Mouse (Mus musculus): ENCODE data around the gene Eps8. TPM values are rescaled to one million over a fixed set of nuclear protein-coding genes. Genes with fewer than 3 reads are reported as not detected.
"Not testable (repeated sequence)": the region's sequence is repeated elsewhere in the genome, so short reads cannot be mapped to it uniquely, and the experiment has no call there.

Gene Eps8
- total RNA-seq, 2 experiments from 2014 or later, result 33.9 to 38.0 TPM

GRCm38 (mm10) chr6:137497208-137497835 lies 157.4 kb downstream of the Eps8 start:
- DNase-seq (ENCODE audit: low spot score in 2 of 2), result no peak
- intact Hi-C loops (cut with DNase I), result no loop called here

GRCm38 (mm10) chr6:137496562-137496961 lies 158.1 kb downstream of the Eps8 start:
- intact Hi-C loops (cut with DNase I), result no loop called here
- DNase-seq (ENCODE audit: low spot score in 2 of 2), result no peak

GRCm38 (mm10) chr6:137495233-137495632 lies 159.4 kb downstream of the Eps8 start:
- intact Hi-C loops (cut with DNase I), result no loop called here
- no peak for DNase-seq (ENCODE audit: low spot score in 2 of 2)

- intact Hi-C loops (cut with DNase I), result no loop called here
- DNase-seq (ENCODE audit: low spot score in 2 of 2), result no peak
Measured at GRCm38 (mm10) chr6:137494801-137495200, 159.9 kb downstream of the Eps8 start.

- intact Hi-C loops (cut with DNase I), result no loop called here
Measured at GRCm38 (mm10) chr6:137494136-137494475, 160.6 kb downstream of the Eps8 start.

GRCm38 (mm10) chr6:137493211-137494135 lies 161.2 kb downstream of the Eps8 start:
- no peak for DNase-seq (ENCODE audit: low spot score in 2 of 2)
- intact Hi-C loops (cut with DNase I), result no loop called here

More at GRCm38 (mm10) chr6:137494136-137494475, 160.6 kb downstream of the Eps8 start:
- no peak for DNase-seq (ENCODE audit: low spot score in 2 of 2)

GRCm38 (mm10) chr6:137492582-137492981 lies 162.1 kb downstream of the Eps8 start:
- intact Hi-C loops (cut with DNase I), result no loop called here
- no peak for DNase-seq (ENCODE audit: low spot score in 2 of 2)

- DNase-seq (ENCODE audit: low spot score in 2 of 2), result no peak
- intact Hi-C loops (cut with DNase I), result no loop called here
Measured at GRCm38 (mm10) chr6:137491659-137492058, 163.0 kb downstream of the Eps8 start.

- intact Hi-C loops (cut with DNase I), result no loop called here
- DNase-seq (ENCODE audit: low spot score in 2 of 2), result no peak
Measured at GRCm38 (mm10) chr6:137490115-137490514, 164.6 kb downstream of the Eps8 start.

- intact Hi-C loops (cut with DNase I), result no loop called here
Measured at GRCm38 (mm10) chr6:137487443-137487842, 167.2 kb downstream of the Eps8 start.

GRCm38 (mm10) chr6:137482891-137483290 lies 171.8 kb downstream of the Eps8 start:
- intact Hi-C loops (cut with DNase I), result no loop called here

More at GRCm38 (mm10) chr6:137487443-137487842, 167.2 kb downstream of the Eps8 start:
- DNase-seq (ENCODE audit: low spot score in 2 of 2), result no peak

GRCm38 (mm10) chr6:137475695-137476094 lies 179.0 kb downstream of the Eps8 start:
- intact Hi-C loops (cut with DNase I); DNase-seq (ENCODE audit: low spot score in 2 of 2): not testable (repeated sequence)

More at GRCm38 (mm10) chr6:137482891-137483290, 171.8 kb downstream of the Eps8 start:
- peak in 1 of 2 experiments; percentile 23 for DNase-seq (ENCODE audit: low spot score in 2 of 2)

GRCm38 (mm10) chr6:137473433-137473832 lies 181.2 kb downstream of the Eps8 start:
- intact Hi-C loops (cut with DNase I), result loop anchor here (5.0 kb wide), 1 partner anchor 84 kb away; no protein-coding TSS in a partner anchor

GRCm38 (mm10) chr6:137472129-137472528 lies 182.5 kb downstream of the Eps8 start:
- intact Hi-C loops (cut with DNase I), result loop anchor here (5.0 kb wide), 1 partner anchor 85 kb away; no protein-coding TSS in a partner anchor
- peak in 1 of 2 experiments; percentile 7 for DNase-seq (ENCODE audit: low spot score in 2 of 2)

More at GRCm38 (mm10) chr6:137473433-137473832, 181.2 kb downstream of the Eps8 start:
- DNase-seq (ENCODE audit: low spot score in 2 of 2), result no peak

- DNase-seq (ENCODE audit: low spot score in 2 of 2), result peak; percentile 81 to 82
- intact Hi-C loops (cut with DNase I), result loop anchor here (5.0 kb wide), 1 partner anchor 86 kb away; no protein-coding TSS in a partner anchor
Measured at GRCm38 (mm10) chr6:137470901-137471598, 183.6 kb downstream of the Eps8 start.

GRCm38 (mm10) chr6:137469541-137469940 lies 185.1 kb downstream of the Eps8 start:
- intact Hi-C loops (cut with DNase I), result no loop called here
- no peak for DNase-seq (ENCODE audit: low spot score in 2 of 2)

GRCm38 (mm10) chr6:137467696-137468095 lies 187.0 kb downstream of the Eps8 start:
- intact Hi-C loops (cut with DNase I), result no loop called here
- no peak for DNase-seq (ENCODE audit: low spot score in 2 of 2)

- intact Hi-C loops (cut with DNase I), result no loop called here
- no peak for DNase-seq (ENCODE audit: low spot score in 2 of 2)
Measured at GRCm38 (mm10) chr6:137466256-137466655, 188.4 kb downstream of the Eps8 start.

GRCm38 (mm10) chr6:137465253-137465652 lies 189.4 kb downstream of the Eps8 start:
- intact Hi-C loops (cut with DNase I), result no loop called here

GRCm38 (mm10) chr6:137463771-137464170 lies 190.9 kb downstream of the Eps8 start:
- intact Hi-C loops (cut with DNase I), result no loop called here
- DNase-seq (ENCODE audit: low spot score in 2 of 2), result no peak

More at GRCm38 (mm10) chr6:137465253-137465652, 189.4 kb downstream of the Eps8 start:
- DNase-seq (ENCODE audit: low spot score in 2 of 2), result peak in 1 of 2 experiments; percentile 4

Measured in left cerebral cortex, postnatal 25 days (tissue).